Mouse (Mus musculus) right cerebral cortex, adult 2 months (tissue): Measurements from ENCODE around the gene Rnd2.
A peak's percentile ranks its signal among the peaks of the same experiment; 100 is the strongest.
"Not testable (repeated sequence)": the region's sequence is repeated elsewhere in the genome, so short reads cannot be mapped to it uniquely, and the experiment has no call there.

Source experiments
- DNase-seq, 2 experiments: peaks; one replicate each; pipeline ENCODE4 v3.0.0; 2021 to 2022; ENCODE audit warnings: low spot score in 2 of 2

Gene Rnd2

GRCm38 (mm10) chr11:101464211-101465100 is at the start of gene Rnd2:
Rnd2 (plus strand) TSS chr11:101464999.
- DNase-seq, result no peak

GRCm38 (mm10) chr11:101415306-101415705 is 49.5 kb upstream of the Rnd2 start:
- DNase-seq, result no peak

- no peak for DNase-seq
These were observed 48.2 kb upstream of the Rnd2 start for GRCm38 (mm10) chr11:101416433-101417100.

- peak; percentile 93 for DNase-seq
These were observed 47.5 kb upstream of the Rnd2 start, which contains the start of gene Aarsd1 for GRCm38 (mm10) chr11:101417101-101417855. Aarsd1 (minus strand) TSS chr11:101417615.

- DNase-seq, result peak; percentile 55 to 66
These were observed 45.8 kb upstream of the Rnd2 start for GRCm38 (mm10) chr11:101418991-101419390.

- DNase-seq, result no peak
These were observed 45.2 kb upstream of the Rnd2 start for GRCm38 (mm10) chr11:101419610-101420009.

- DNase-seq, result no peak
These were observed 44.7 kb upstream of the Rnd2 start for GRCm38 (mm10) chr11:101420148-101420547.

GRCm38 (mm10) chr11:101424105-101424851 is 40.5 kb upstream of the Rnd2 start, which contains the start of gene Gm27029:
Gm27029 (minus strand) TSS chr11:101424796.
- peak; percentile 18 to 63 for DNase-seq

- peak; percentile 98 to 99 for DNase-seq
These were observed 39.6 kb upstream of the Rnd2 start, which contains the start of the genes Rundc1 and Ptges3l for GRCm38 (mm10) chr11:101424925-101425813. Rundc1 (plus strand) TSS chr11:101425085. Ptges3l (minus strand) TSS chr11:101425333.

- DNase-seq, result no peak
These were observed 38.6 kb upstream of the Rnd2 start for GRCm38 (mm10) chr11:101426165-101426564.

GRCm38 (mm10) chr11:101431327-101431726 is 33.5 kb upstream of the Rnd2 start:
- DNase-seq, result no peak

- DNase-seq, result no peak
These were observed 31.4 kb upstream of the Rnd2 start for GRCm38 (mm10) chr11:101433396-101433795.

GRCm38 (mm10) chr11:101435831-101436230 is 29.0 kb upstream of the Rnd2 start:
- DNase-seq, result no peak

GRCm38 (mm10) chr11:101436916-101437315 is 27.9 kb upstream of the Rnd2 start:
- no peak for DNase-seq

GRCm38 (mm10) chr11:101438006-101438405 is 26.8 kb upstream of the Rnd2 start:
- DNase-seq, result not testable (repeated sequence)

GRCm38 (mm10) chr11:101441450-101442126 is 23.2 kb upstream of the Rnd2 start:
- DNase-seq, result not testable (repeated sequence)

GRCm38 (mm10) chr11:101442127-101442693 is 22.6 kb upstream of the Rnd2 start, which contains the start of gene Rpl27:
Rpl27 (plus strand) TSS chr11:101442298.
- peak; percentile 95 to 98 for DNase-seq

GRCm38 (mm10) chr11:101442760-101443159 is 22.0 kb upstream of the Rnd2 start:
- no peak for DNase-seq

- DNase-seq, result no peak
These were observed 18.5 kb upstream of the Rnd2 start for GRCm38 (mm10) chr11:101446319-101446718.
